Mouse (Mus musculus) embryo, embryonic 11 days (tissue): ENCODE results near the gene Dnmbp.
A peak's percentile ranks its signal among the peaks of the same experiment; 100 is the strongest.

Experiments used
- DNase-seq: peaks from one replicate; pipeline ENCODE4 v3.0.0-alpha.2; 2015

Gene Dnmbp

GRCm38 (mm10) chr19:43905985-43906384 is 34.0 kb downstream of the Dnmbp start:
- DNase-seq = peak; percentile 63

- no peak for DNase-seq
Observed at GRCm38 (mm10) chr19:43905136-43905535, 34.9 kb downstream of the Dnmbp start.

- DNase-seq = no peak
Observed at GRCm38 (mm10) chr19:43904327-43904726, 35.7 kb downstream of the Dnmbp start.

GRCm38 (mm10) chr19:43902887-43903286 is 37.1 kb downstream of the Dnmbp start:
- DNase-seq = no peak

GRCm38 (mm10) chr19:43900690-43901089 is 39.3 kb downstream of the Dnmbp start:
- DNase-seq = no peak

- no peak for DNase-seq
Observed at GRCm38 (mm10) chr19:43898547-43898946, 41.4 kb downstream of the Dnmbp start.

- no peak for DNase-seq
Observed at GRCm38 (mm10) chr19:43896441-43896840, 43.5 kb downstream of the Dnmbp start.

GRCm38 (mm10) chr19:43895951-43896350 is 44.0 kb downstream of the Dnmbp start:
- no peak for DNase-seq

GRCm38 (mm10) chr19:43894821-43895220 is 45.2 kb downstream of the Dnmbp start:
- no peak for DNase-seq

GRCm38 (mm10) chr19:43894070-43894469 is 45.9 kb downstream of the Dnmbp start:
- peak; percentile 48 for DNase-seq

GRCm38 (mm10) chr19:43890487-43890886 is 49.5 kb downstream of the Dnmbp start:
- peak; percentile 45 for DNase-seq

GRCm38 (mm10) chr19:43887725-43888124 is 52.3 kb downstream of the Dnmbp start:
- no peak for DNase-seq

GRCm38 (mm10) chr19:43887242-43887641 is 52.7 kb downstream of the Dnmbp start:
- no peak for DNase-seq

GRCm38 (mm10) chr19:43886371-43887099 is 53.5 kb downstream of the Dnmbp start:
- no peak for DNase-seq

- DNase-seq = no peak
Observed at GRCm38 (mm10) chr19:43884668-43885498, 55.1 kb downstream of the Dnmbp start.

GRCm38 (mm10) chr19:43882895-43883573 is 57.0 kb downstream of the Dnmbp start:
- DNase-seq = peak; percentile 77

- DNase-seq = no peak
Observed at GRCm38 (mm10) chr19:43881615-43882014, 58.4 kb downstream of the Dnmbp start.

- DNase-seq = no peak
Observed at GRCm38 (mm10) chr19:43880420-43880819, 59.6 kb downstream of the Dnmbp start.

- DNase-seq = peak; percentile 96
Observed at GRCm38 (mm10) chr19:43879401-43880212, 60.4 kb downstream of the Dnmbp start.

GRCm38 (mm10) chr19:43878111-43879092 is 61.6 kb downstream of the Dnmbp start:
- DNase-seq = peak; percentile 65

- no peak for DNase-seq
Observed at GRCm38 (mm10) chr19:43877364-43877763, 62.6 kb downstream of the Dnmbp start.
